Mouse (Mus musculus): ENCODE measurements around the gene Ncoa7. TPM values are rescaled to one million over a fixed set of nuclear protein-coding genes. Genes with fewer than 3 reads are reported as not detected.

Gene Ncoa7
- polyA plus RNA-seq, 1 experiment: 18.6 TPM

DNA sequence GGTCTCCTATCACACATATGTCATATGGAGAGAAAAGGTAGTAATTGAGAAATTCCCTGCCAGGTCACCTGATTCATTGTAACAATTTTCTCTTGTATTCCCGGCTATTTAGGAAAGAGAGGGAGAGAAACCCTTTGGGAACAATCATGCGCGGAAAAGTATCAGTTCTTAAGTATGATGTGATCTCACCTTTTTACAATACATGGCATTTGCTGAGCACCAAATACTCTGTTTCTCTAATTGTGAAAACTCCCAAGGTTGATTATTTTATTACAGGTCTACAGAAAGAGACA lies 184.3 kb downstream of the Ncoa7 start:
- no peak overlapping the region; the same call in 1 of the 2 replicates for H3K27ac ChIP-seq (ENCODE audit: insufficient read depth, low read depth, low read length)
- no peaks in the 10 kb centered on the region for H3K27me3 ChIP-seq (replicated peaks; ENCODE audit: control insufficient read depth, insufficient read depth, low read length)
- no peaks in the 10 kb centered on the region for H3K36me3 ChIP-seq (ENCODE audit: control insufficient read depth, insufficient read depth, low read length)
- 34% methylated on average over 3 of the region's 3 CpGs for WGBS
- TF ChIP-seq CTCF (conservative IDR thresholded peaks at IDR 0.05; ENCODE audit: insufficient read depth, insufficient read length, low read depth, low read length) (no peak), POLR2A (IDR thresholded peaks at IDR 0.05; ENCODE audit: low read depth, low read length) (no peak)
- peak overlapping the region; percentile 63; the same call in 1 of the 2 replicates for H3K4me3 ChIP-seq (ENCODE audit: insufficient read depth, low read depth, low read length)
- H3K4me1 ChIP-seq (ENCODE audit: control insufficient read depth, insufficient read depth, low read length): no peaks in the 10 kb centered on the region
- no peak for DNase-seq

DNA sequence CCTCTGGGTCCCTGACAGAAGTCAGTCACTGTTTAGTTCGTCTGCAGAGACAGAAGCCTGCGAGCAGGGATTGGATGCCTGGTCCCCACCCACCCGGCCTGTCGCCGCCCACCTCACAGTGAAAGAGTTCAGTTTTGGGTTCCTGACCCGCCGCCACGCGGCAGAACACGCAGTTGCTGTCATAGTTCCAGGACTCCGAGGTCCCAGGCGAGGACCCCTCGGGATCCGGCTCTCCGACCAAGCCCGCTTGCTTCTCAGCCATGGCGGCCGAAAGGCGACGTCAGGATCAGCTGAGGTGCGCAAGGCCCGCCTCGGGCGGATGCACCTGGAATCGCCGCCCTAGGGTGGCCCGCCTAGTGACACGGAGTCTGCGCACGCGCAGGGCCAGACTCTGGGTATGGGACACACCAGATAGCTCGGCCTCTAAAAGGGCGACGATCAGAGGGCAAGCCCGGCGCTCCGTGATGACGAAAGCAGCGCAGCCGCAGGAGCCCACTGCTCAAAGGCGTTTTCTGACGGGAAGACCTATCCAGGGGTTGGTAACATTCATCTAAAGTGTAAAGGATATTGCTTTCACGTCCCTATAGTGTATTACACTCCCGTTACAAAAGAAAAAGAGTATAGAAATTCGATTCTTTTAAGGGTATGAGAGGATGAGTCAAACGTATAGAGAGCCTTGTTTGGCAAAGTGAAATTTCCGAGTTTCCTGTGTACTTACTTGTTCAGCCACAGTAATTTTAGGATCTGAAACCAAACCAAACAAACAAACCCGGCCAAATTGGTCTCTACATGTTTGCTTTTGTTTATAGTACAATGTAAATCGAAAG lies 184.8 kb downstream of the Ncoa7 start:
- H3K4me1 ChIP-seq (ENCODE audit: control insufficient read depth, insufficient read depth, low read length): no peaks in the 10 kb centered on the region
- no peaks in the 10 kb centered on the region for H3K27me3 ChIP-seq (replicated peaks; ENCODE audit: control insufficient read depth, insufficient read depth, low read length)
- peak overlapping the region; percentile 63 for H3K4me3 ChIP-seq (ENCODE audit: insufficient read depth, low read depth, low read length)
- peak; percentile 68 for TF ChIP-seq POLR2A (IDR thresholded peaks at IDR 0.05; ENCODE audit: low read depth, low read length)
- TF ChIP-seq CTCF (conservative IDR thresholded peaks at IDR 0.05; ENCODE audit: insufficient read depth, insufficient read length, low read depth, low read length): 0 out of 2 replicates have a peak, but pooled peaks have one; percentile 19
- peak; percentile 99 for DNase-seq
- no peaks in the 10 kb centered on the region for H3K36me3 ChIP-seq (ENCODE audit: control insufficient read depth, insufficient read depth, low read length)
- H3K27ac ChIP-seq (ENCODE audit: insufficient read depth, low read depth, low read length): peak overlapping the region; percentile 84
- 1% methylated on average over 49 of the region's 49 CpGs for WGBS

DNA sequence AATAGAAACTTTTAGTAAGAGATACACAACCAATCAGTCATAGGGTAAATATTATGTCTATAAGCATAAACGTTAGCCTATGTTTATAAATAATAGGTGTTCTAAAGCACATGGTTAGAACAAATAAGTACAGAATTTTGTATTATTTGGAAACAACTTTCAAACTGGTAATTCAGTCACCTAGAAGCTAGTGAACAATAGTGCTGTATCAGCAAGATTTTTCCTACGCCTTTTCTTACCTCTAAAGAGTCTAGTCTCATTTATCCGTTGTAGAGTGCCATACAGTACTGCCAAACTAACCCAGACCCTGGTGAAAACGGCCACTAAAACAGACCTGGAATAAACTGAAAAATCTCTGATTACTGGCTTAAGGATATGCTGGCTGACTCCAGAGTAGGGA lies 190.1 kb downstream of the Ncoa7 start:
- WGBS: 81% methylated on average over 4 of the region's 4 CpGs
- H3K27me3 ChIP-seq (replicated peaks; ENCODE audit: control insufficient read depth, insufficient read depth, low read length): no peaks in the 10 kb centered on the region
- no peaks in the 10 kb centered on the region for H3K4me1 ChIP-seq (ENCODE audit: control insufficient read depth, insufficient read depth, low read length)
- H3K27ac ChIP-seq (ENCODE audit: insufficient read depth, low read depth, low read length): no peak overlapping the region
- no peak overlapping the region for H3K4me3 ChIP-seq (ENCODE audit: insufficient read depth, low read depth, low read length)
- no peak for TF ChIP-seq POLR2A (IDR thresholded peaks at IDR 0.05; ENCODE audit: low read depth, low read length)
- no peak for TF ChIP-seq CTCF (conservative IDR thresholded peaks at IDR 0.05; ENCODE audit: insufficient read depth, insufficient read length, low read depth, low read length)
- DNase-seq: no peak
- no peaks in the 10 kb centered on the region; the same call in 1 of the 2 replicates for H3K36me3 ChIP-seq (ENCODE audit: control insufficient read depth, insufficient read depth, low read length)

DNA sequence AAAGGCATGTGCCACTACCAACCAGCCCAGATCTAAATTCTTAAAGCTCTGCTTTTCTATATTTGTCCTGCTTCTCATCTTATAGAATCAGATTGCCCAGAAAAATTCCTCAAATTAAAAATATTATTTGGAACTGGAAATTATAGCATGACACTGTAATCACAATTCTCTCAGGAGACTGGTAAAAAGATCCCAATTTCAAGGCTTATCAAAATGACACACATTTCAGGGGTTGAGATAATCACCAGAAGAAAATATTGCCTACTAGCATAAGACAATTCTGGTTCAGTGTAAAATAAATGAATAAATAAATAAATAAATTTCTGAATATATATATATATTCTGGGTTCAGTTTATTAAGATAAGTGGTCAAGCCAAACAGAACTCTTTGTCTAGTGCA lies 193.5 kb downstream of the Ncoa7 start:
- Histone ChIP-seq H3K4me1 (ENCODE audit: control insufficient read depth, insufficient read depth, low read length) (no peaks in the 10 kb centered on the region), H3K36me3 (ENCODE audit: control insufficient read depth, insufficient read depth, low read length) (peaks cover 1% of the 10 kb centered on the region; the same call in 1 of the 2 replicates), H3K27me3 (replicated peaks; ENCODE audit: control insufficient read depth, insufficient read depth, low read length) (no peaks in the 10 kb centered on the region), H3K27ac (ENCODE audit: insufficient read depth, low read depth, low read length) (no peak overlapping the region), H3K4me3 (ENCODE audit: insufficient read depth, low read depth, low read length) (no peak overlapping the region)
- no peak for DNase-seq
- TF ChIP-seq POLR2A (IDR thresholded peaks at IDR 0.05; ENCODE audit: low read depth, low read length): no peak
- no peak for TF ChIP-seq CTCF (conservative IDR thresholded peaks at IDR 0.05; ENCODE audit: insufficient read depth, insufficient read length, low read depth, low read length)

DNA sequence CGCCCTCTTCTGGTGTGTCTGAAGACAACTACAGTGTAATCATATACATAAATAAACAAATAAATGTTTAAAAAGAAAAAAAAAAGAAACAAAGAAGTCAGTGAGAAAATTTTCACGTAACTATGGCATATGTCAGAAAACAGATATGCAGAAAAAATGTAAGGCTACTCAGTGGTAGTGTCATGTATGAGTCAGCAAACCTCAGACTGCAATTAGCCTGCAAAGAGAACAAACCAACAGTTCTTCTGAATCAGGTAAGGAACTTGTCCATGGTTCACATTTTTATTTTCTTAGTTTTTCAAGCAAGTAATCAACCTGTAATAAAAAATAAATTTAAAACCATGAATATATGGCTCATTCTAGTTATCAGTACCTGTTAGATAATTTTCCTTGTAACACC lies 195.0 kb downstream of the Ncoa7 start:
- DNase-seq: no peak
- TF ChIP-seq POLR2A (IDR thresholded peaks at IDR 0.05; ENCODE audit: low read depth, low read length): no peak
- TF ChIP-seq CTCF (conservative IDR thresholded peaks at IDR 0.05; ENCODE audit: insufficient read depth, insufficient read length, low read depth, low read length): no peak
- Histone ChIP-seq H3K4me3 (ENCODE audit: insufficient read depth, low read depth, low read length) (no peak overlapping the region), H3K4me1 (ENCODE audit: control insufficient read depth, insufficient read depth, low read length) (no peaks in the 10 kb centered on the region), H3K36me3 (ENCODE audit: control insufficient read depth, insufficient read depth, low read length) (peaks cover 1% of the 10 kb centered on the region; the same call in 1 of the 2 replicates), H3K27me3 (replicated peaks; ENCODE audit: control insufficient read depth, insufficient read depth, low read length) (no peaks in the 10 kb centered on the region), H3K27ac (ENCODE audit: insufficient read depth, low read depth, low read length) (no peak overlapping the region)
- 85% methylated on average over 2 of the region's 2 CpGs for WGBS

DNA sequence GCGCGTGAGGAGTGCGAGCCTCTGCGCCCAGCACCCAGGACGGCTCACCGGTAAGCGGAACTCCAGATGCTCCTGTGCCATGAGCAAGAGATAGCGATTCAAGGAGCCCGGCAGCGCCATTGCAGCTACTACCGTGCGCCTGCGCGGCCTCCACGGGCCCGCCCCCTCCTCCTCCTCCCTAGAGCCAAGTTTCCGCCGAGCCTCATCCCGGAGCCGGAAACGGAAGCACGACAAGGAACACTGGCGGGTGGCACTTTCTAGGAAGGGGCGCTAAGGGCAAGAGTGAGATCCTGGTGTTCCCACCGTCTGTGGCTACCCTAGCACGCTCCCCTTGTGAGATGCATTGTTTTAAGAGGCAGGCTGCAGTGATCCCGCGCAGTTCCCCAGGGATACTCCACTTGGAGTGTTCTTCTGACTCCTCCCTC lies 202.6 kb downstream of the Ncoa7 start, which contains the start of gene Trmt11:
TSS of gene Trmt11 (minus strand) at position 208 of the 425 bp plus-strand sequence.
- under 1% methylated on average over 28 of the region's 28 CpGs for WGBS
- peak; percentile 94 for DNase-seq
- TF ChIP-seq POLR2A (IDR thresholded peaks at IDR 0.05; ENCODE audit: low read depth, low read length) (peak; percentile 84), CTCF (conservative IDR thresholded peaks at IDR 0.05; ENCODE audit: insufficient read depth, insufficient read length, low read depth, low read length) (no peak)
- peak within 1 kb of the TSS; percentile 92 for H3K4me3 ChIP-seq (ENCODE audit: insufficient read depth, low read depth, low read length)
- peak within 1 kb of the TSS; percentile 78 for H3K27ac ChIP-seq (ENCODE audit: insufficient read depth, low read depth, low read length)
- no peaks in the 10 kb centered on the region for H3K36me3 ChIP-seq (ENCODE audit: control insufficient read depth, insufficient read depth, low read length)
- no peaks in the 10 kb centered on the region for H3K27me3 ChIP-seq (replicated peaks; ENCODE audit: control insufficient read depth, insufficient read depth, low read length)
- H3K4me1 ChIP-seq (ENCODE audit: control insufficient read depth, insufficient read depth, low read length): no peaks in the 10 kb centered on the region

DNA sequence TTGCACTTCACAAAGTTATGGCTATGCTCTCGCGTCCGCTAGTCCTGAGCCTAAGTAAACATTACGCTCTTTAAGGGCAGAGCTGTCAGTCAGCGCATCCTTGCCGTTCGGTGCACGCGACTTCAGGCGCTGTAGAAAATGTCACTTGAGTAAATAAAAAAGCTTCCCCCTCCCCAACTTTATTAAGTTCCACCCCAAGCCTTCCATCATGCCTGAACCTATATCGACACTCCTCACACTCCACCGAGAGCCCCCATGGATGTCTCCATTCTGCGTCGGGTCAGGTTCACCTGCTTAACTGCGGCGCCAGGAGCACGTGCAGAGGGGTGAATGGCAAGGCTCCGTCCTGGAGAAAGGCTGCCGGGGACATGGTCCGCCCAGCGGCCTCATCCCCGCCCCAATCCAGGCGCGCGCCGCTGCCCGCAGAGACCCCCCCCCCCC lies 203.0 kb downstream of the Ncoa7 start:
- no peak for DNase-seq
- H3K36me3 ChIP-seq (ENCODE audit: control insufficient read depth, insufficient read depth, low read length): no peaks in the 10 kb centered on the region
- peak overlapping the region; percentile 92 for H3K4me3 ChIP-seq (ENCODE audit: insufficient read depth, low read depth, low read length)
- H3K27me3 ChIP-seq (replicated peaks; ENCODE audit: control insufficient read depth, insufficient read depth, low read length): no peaks in the 10 kb centered on the region
- no peaks in the 10 kb centered on the region for H3K4me1 ChIP-seq (ENCODE audit: control insufficient read depth, insufficient read depth, low read length)
- no peak for TF ChIP-seq POLR2A (IDR thresholded peaks at IDR 0.05; ENCODE audit: low read depth, low read length)
- TF ChIP-seq CTCF (conservative IDR thresholded peaks at IDR 0.05; ENCODE audit: insufficient read depth, insufficient read length, low read depth, low read length): no peak
- no peak overlapping the region for H3K27ac ChIP-seq (ENCODE audit: insufficient read depth, low read depth, low read length)
- under 1% methylated on average over 27 of the region's 27 CpGs for WGBS
